Mouse (Mus musculus) regulatory T cell (primary cell): ENCODE data around the gene Rbbp9.

Experiments used
- in situ Hi-C: fragments of 300-600 bp; cut with MboI, MseI; formaldehyde crosslinking; loops from one replicate; pipeline ENCODE4 v1.15.1; 2025; ENCODE audit warnings: high pct_unique_total_duplicates

Rbbp9 gene

GRCm38 (mm10) chr2:144514619-144515018, 36.0 kb downstream of the Rbbp9 start:
- in situ Hi-C loops: no loop called here

- in situ Hi-C loops: no loop called here
Observed at GRCm38 (mm10) chr2:144502134-144502533, 48.5 kb downstream of the Rbbp9 start.
